13 mouse cellular contexts compared by ENCODE assay signal in the genomic region with DNA sequence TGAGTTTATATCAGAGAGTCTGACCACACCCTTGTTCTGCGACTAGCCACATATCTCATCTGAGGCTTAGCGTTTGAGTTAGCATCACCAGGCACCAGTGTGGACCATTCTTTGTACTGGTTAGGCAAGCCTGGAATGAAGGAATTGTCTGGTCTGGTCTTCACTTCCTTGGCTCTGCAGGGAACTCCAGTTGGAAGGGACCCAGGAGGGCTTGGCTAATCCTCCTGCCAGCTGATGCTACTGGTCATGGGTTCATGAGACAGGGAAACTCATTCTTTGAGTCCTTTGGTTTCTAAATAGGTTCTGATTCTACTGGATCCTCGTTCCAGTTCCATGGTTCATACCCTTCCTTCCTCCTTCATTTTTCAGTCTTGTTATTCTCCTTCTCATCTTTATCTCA.
DNase-seq lines count a peak whose midpoint lies in the region; ATAC-seq and TF ChIP-seq lines count a peak whose summit lies in the region.
"Had no signal": no experiment of that assay in that cellular context is flagged by ENCODE, and none has a peak within 500 bp of the region (broad histone marks: within the 10 kb centered on the region; RNA-seq: fewer than 3 reads in every experiment).

No protein-coding gene starts in this region.

- H3K4me1 ChIP-seq in cerebellum, adult 2 months (ENCODE audit: control insufficient read depth, insufficient read depth, low read length), result peaks cover 4% of the 10 kb centered on the region
- peaks cover 52% of the 10 kb centered on the region for H3K4me1 ChIP-seq in heart, embryonic 10.5 days
- H3K4me1 ChIP-seq in heart, embryonic 14.5 days (ENCODE audit: control insufficient read depth in 2 of 2, insufficient read depth in 2 of 2, low read length in 2 of 2), result peaks cover 18 to 49% of the 10 kb centered on the region in 2 experiments
- H3K4me1 ChIP-seq: forebrain, embryonic 10.5 days had no signal

- WGBS in cerebellum, adult 2 months, result 55% methylated on average over 3 of the region's 3 CpGs
- whole genome bisulfite sequencing in heart, embryonic 10.5 days, result 73% methylated on average over 3 of the region's 3 CpGs
- 72% methylated on average over 3 of the region's 3 CpGs for WGBS in heart, embryonic 14.5 days

- no peaks in the 10 kb centered on the region for H3K27me3 ChIP-seq in cerebellum, adult 2 months (ENCODE audit: control insufficient read depth, insufficient read depth, low read length)
- no peaks in the 10 kb centered on the region for H3K27me3 ChIP-seq in heart, embryonic 10.5 days (ENCODE audit: insufficient read depth, poor library complexity, severe bottlenecking)
- H3K27me3 ChIP-seq in Patski, result no peaks in the 10 kb centered on the region
- H3K27me3 ChIP-seq in heart, embryonic 14.5 days (ENCODE audit: control insufficient read depth, insufficient read depth, low read length), result no peaks in the 10 kb centered on the region
- H3K27me3 ChIP-seq: embryonic facial prominence, embryonic 12.5 days had no signal

- intact Hi-C loops in heart, postnatal 25 days (cut with DNase I), result no loop called here

- no peak for TF ChIP-seq POLR2A in cerebellum, adult 2 months (IDR thresholded peaks at IDR 0.05; ENCODE audit: borderline replicate concordance, insufficient read depth, low read length)

- no peak for TF ChIP-seq CTCF in cerebellum, adult 2 months (IDR thresholded peaks at IDR 0.05; ENCODE audit: borderline replicate concordance, insufficient read depth, low read depth, low read length)
- no peak for TF ChIP-seq CTCF in Patski (IDR thresholded peaks at IDR 0.05)

- POLR2A ChIA-PET in Patski (lab: Charles Lee), result interaction anchor here (0.7 kb wide), 1 partner anchor 224 kb away, joined by 3 read pairs; no protein-coding TSS in a partner anchor

- no peaks in the 10 kb centered on the region for H3K9me3 ChIP-seq in heart, embryonic 10.5 days
- H3K9me3 ChIP-seq in heart, embryonic 14.5 days (ENCODE audit: control insufficient read depth, low read length), result no peaks in the 10 kb centered on the region
- H3K9me3 ChIP-seq: embryonic facial prominence, embryonic 12.5 days; forebrain, embryonic 10.5 days had no signal

- DNase-seq in cerebellum, adult 2 months, result peak; percentile 23 to 40
- no peak for DNase-seq in cerebellum, adult 8-10 months
- no peak for DNase-seq in heart, embryonic 10.5 days (ENCODE audit: low spot score)
- DNase-seq in heart, postnatal 25 days (ENCODE audit: low spot score), result no peak
- DNase-seq in Patski (ENCODE audit: low read depth, low spot score), result peak; percentile 12
- no peak for DNase-seq in urinary bladder, postnatal 14 days (ENCODE audit: low spot score)
- no peak for DNase-seq in spleen, postnatal 14 days (ENCODE audit: low spot score in 2 of 2)
- DNase-seq: cerebellum, adult 9-11 months; thymus, postnatal 4 days had no signal

- ATAC-seq in Patski, result no peak
- no peak for ATAC-seq in heart, embryonic 14.5 days (ENCODE audit: insufficient number of reproducible peaks, insufficient read depth, low FRiP score, low read depth)

- H3K4me3 ChIP-seq in cerebellum, adult 2 months (replicated peaks; ENCODE audit: insufficient read depth, low read depth, low read length), result no peak overlapping the region
- no peak overlapping the region for H3K4me3 ChIP-seq in heart, embryonic 10.5 days
- no peak overlapping the region for H3K4me3 ChIP-seq in heart, embryonic 14.5 days (ENCODE audit: control insufficient read depth in 1 of 2, insufficient read depth in 1 of 2, low read depth in 1 of 2, low read length in 2 of 2)
- H3K4me3 ChIP-seq: embryonic facial prominence, embryonic 12.5 days; forebrain, embryonic 10.5 days had no signal

- H3K36me3 ChIP-seq in heart, embryonic 10.5 days, result no peaks in the 10 kb centered on the region
- no peaks in the 10 kb centered on the region for H3K36me3 ChIP-seq in heart, embryonic 14.5 days (ENCODE audit: control insufficient read depth, insufficient read depth, low read length)
- H3K36me3 ChIP-seq: embryonic facial prominence, embryonic 12.5 days; forebrain, embryonic 10.5 days had no signal

- CTCF ChIA-PET in Patski (lab: Charles Lee), result interaction anchor here (0.6 to 1.0 kb wide), 2 partner anchors 81 to 136 kb away, joined by 3 read pairs; no protein-coding TSS in a partner anchor

- no peak overlapping the region; the same call in 1 of the 2 replicates for H3K9ac ChIP-seq in heart, embryonic 14.5 days (ENCODE audit: low read length)
- H3K9ac ChIP-seq: embryonic facial prominence, embryonic 12.5 days; liver, embryonic 14.5 days had no signal

- H3K4me2 ChIP-seq in heart, embryonic 14.5 days (ENCODE audit: low read length), result peak overlapping the region; percentile 53
- H3K4me2 ChIP-seq: embryonic facial prominence, embryonic 12.5 days had no signal

- no peak overlapping the region for H3K27ac ChIP-seq in cerebellum, adult 2 months (ENCODE audit: insufficient read depth, low read length)
- H3K27ac ChIP-seq in heart, embryonic 10.5 days, result peak overlapping the region; percentile 42; the same call in 1 of the 2 replicates
- H3K27ac ChIP-seq in heart, embryonic 14.5 days (replicated peaks in 1 of 2; ENCODE audit: control insufficient read depth in 1 of 2, insufficient read depth in 1 of 2, low read depth in 2 of 2, low read length in 2 of 2), result peak overlapping the region; percentile 46 to 75
- H3K27ac ChIP-seq: embryonic facial prominence, embryonic 12.5 days; forebrain, embryonic 10.5 days; liver, embryonic 14.5 days had no signal

- in situ Hi-C loops in Patski (cut with MboI; ENCODE audit: low pct_unique_long_range_greater_than_20kb), result no loop called here

Comparison
In these comparisons a context has a peak if more than half of its experiments do, and no peak if none do; other contexts are left out.
1. DNase-seq: peak in cerebellum, adult 2 months (2 of 2) and Patski (single experiment); none in cerebellum, adult 8-10 months (single experiment), heart, embryonic 10.5 days (single experiment), heart, postnatal 25 days (single experiment), urinary bladder, postnatal 14 days (single experiment) and spleen, postnatal 14 days (0 of 2).